Mouse (Mus musculus) kidney, postnatal 10 days (tissue): Measurements from ENCODE around the gene Lypd3.
"Not testable (repeated sequence)": the region's sequence is repeated elsewhere in the genome, so short reads cannot be mapped to it uniquely, and the experiment has no call there.

ENCODE experiments used
- DNase-seq: peaks from one replicate; pipeline ENCODE4 v3.0.0; 2021; ENCODE audit warnings: mixed read lengths

The Lypd3 gene

DNA sequence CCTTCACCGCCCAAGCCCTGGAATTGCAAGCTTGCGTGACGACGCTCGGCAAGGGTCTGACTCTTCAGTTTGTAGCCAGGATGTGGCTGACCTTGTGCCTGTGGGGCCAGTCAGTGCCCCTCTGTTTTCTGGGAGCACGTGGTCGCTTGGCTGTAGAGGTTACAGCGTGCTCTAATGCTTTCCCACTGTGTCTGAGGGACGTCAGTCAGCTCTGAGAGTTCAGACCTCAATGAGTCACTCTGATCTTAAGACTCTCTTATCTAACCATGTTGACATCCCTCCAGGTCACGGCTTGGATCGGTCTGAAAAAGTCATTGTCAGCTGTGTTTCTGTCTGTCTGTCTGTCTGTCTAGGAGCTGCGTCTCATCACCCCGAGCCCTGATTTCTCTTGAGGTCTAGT is 21.5 kb upstream of the Lypd3 start:
- no peak for DNase-seq

DNA sequence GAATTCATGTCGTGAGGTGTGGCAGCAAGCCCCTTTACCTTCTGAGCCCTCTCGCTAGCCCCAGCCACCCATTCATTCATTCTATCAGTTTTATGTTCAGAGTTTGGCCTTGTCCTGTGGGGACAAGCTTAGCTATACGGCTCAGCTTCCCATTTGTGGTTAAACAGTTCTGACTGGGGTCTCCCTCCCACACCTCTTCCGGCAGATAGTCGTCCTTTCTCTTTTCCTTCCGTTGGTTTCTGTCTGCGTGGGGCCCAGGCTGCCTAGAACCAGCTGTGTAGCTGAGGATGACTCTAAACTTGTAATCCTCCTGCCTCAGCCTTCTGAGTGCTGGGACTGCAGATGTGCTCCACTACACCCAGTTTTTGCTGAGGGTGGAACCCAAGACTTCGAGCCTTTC is 18.6 kb upstream of the Lypd3 start:
- no peak for DNase-seq

DNA sequence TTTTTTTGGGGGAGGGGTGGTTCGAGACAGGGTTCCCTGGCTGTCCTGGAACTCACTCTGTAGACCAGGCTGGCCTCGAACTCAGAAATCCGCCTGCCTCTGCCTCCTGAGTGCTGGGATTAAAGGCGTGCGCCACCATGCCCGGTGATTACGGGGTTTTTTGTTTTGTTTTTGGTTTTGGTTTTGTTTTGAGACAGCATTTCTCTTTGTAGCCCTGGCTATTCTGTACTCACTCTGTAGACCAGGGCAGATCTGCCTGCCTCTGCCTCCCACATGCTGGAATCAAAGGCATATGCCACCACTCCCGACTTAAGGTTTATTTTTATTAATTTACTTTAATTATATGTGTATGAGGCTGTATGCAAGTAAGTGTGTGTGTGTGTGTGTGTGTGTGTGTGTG is 18.0 kb upstream of the Lypd3 start:
- not testable (repeated sequence) for DNase-seq

DNA sequence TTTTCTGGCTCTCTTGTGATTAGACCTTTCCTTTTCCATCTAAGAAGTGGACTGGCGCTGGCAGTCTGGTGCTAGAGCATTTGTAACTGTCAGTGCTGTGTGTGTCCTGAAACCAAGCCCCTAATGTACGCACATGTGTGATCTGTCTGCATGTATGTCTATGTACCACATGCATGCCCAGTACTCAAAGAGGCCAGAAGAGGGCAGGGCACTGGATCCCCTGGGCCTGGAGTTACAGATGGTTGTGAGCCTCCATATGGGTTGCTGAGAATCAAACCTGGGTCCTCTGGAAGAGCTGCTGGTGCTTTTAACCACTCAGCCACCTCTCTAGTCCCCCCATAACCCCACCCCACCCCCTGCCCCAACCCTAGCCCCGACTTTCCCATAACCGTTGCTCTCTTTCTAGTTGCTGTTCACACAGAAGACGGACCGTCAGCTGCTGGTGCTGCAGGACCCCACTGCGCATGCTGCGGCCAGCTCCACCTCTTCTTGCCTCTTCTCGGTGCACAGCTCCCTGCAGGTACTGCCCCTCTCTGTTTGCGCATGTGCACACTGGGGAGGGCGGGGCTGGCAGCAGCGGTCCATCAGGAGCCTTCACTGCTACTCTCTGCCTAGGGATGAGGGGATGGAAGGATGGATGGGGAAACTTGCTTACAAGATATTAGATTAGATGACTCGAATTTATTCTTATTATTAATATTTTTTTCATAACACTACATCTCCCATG is 16.5 kb upstream of the Lypd3 start:
- no peak for DNase-seq

DNA sequence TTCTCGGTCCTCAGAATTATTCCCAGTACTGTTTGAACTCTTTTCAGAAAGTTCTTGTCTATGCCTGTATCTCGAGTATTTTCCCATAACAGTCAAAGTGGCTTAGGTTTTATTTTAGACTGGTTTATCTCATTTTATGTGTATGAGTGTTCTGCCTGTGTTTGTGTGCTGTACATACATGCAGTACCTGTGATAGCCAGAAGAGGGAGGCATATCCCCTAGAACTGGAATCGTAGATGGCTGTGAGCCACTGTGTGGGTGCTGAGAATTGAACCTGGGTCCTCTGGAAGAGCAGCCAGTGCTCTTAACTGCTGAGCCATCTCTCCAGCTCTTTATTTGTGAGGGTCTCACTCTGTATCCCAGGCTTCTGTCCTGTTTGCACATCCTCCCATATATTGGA is 15.2 kb upstream of the Lypd3 start:
- no peak for DNase-seq

DNA sequence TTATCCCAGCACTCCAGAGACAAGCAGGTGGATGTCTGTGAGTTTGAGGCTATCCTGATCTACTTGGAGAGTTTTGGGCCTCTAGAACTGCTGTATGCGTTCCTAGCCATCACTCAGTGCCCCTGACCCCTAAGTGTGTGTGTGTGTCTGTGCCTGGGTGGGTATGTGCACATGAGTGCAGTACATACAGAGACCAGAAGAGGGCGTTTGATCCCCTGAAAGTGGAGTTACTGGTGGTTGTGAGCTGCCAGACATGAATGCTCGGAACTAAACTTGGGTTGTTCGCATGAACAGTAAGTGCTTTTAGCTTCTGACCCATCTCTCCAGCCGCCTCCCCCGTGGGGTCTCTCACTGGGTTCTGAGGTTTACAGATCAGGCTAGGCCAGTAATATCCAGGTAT is 13.4 kb upstream of the Lypd3 start:
- DNase-seq = no peak

DNA sequence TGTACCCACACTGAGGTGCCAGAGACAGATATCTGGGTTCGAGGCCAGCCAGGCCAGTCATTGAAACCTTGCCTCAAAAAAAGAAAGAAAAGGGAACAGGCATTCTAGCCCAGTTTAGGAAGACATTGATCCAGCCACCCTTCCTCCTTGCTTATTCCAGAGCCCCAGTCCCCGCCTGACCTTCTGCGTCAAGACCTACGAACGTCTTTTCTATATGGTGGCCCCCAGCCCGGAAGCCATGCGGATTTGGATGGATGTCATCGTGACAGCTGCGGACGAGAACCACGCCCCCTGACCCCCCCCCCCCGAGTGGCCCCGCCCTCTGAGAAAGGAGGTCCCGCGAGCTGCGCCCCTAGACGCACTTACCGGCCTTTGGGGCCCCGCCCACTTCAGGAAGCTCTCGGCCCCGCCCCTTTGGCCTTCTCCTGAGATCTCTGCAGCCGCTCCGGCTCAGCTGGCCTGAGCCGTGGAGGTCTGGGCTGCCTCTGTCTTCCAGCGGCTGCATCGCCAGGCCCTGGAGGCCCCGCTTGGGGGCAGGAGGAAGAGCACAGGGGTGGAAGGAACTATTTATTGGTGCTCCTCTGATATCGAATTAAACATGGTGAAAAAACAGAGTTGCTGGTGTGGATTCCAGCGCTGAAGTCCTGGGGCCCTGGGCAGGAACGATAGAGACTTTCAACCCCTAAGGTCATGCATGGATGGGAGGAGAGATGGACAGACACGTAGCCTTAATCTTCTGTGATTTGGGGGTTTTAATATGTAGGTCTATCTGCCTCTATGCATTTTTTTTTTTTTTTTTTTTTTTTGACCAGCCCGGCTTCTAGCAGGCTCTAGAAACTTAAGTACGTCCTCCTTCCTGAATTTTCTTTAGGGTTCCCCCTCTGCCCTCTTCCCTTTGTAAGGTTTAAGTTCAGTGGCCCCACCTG is 7.4 kb upstream of the Lypd3 start:
- DNase-seq = peak; percentile 92

DNA sequence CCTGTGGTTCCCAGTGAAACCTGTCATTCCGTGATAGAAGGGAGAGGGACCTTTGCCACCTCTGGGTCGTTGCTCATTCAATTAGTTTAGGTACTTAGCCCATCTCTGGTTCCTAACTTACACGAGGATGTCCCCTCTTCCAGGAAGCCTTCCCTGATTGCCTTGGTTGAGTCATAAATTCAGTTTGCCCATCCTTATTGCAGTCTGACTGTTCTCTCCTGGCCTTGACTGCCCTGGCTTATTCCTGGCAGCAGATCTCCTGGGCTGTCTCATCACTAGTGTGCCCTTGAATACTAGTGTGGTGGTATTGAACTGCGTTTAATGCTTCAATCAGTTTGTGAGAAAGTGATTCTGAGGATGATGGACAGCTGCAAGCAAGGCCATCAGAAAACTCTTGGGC is 6.7 kb upstream of the Lypd3 start:
- DNase-seq = no peak

DNA sequence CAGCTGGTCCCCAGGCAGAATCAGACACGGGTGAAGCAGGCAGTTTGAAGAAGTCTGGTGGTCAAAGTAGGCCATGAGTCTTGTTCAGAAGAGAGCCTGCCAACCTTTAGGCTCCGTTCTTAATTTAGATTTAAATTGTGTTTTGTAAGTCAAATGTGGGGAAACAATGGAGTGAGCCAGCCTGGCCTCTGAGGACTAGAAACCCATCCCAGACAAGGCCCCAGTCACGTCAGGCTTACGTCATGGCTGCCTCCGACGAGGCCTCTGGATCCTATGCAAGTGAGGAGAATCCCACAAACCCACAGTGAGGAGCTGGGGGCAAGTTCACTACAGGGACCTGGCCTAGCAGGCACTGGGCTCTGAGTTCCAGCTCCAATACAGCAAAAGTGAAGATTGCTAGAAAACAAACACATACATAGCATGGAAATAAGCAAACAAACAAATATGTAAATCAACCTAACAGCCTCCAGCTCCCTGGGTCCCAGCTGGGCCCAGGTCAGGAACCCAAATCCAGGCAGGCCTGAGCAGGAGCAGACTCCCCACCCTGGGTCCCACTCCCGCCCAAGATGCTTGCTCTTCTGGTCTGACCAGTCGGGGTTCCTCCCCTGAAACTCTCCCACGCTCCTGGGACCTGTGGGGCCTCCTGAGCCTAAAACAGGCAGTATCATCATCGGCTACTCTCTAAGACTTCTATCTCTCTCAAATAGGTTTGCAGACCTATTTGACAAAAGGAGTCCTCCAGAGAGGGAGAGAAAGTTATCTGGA is 6.1 kb upstream of the Lypd3 start:
- no peak for DNase-seq

DNA sequence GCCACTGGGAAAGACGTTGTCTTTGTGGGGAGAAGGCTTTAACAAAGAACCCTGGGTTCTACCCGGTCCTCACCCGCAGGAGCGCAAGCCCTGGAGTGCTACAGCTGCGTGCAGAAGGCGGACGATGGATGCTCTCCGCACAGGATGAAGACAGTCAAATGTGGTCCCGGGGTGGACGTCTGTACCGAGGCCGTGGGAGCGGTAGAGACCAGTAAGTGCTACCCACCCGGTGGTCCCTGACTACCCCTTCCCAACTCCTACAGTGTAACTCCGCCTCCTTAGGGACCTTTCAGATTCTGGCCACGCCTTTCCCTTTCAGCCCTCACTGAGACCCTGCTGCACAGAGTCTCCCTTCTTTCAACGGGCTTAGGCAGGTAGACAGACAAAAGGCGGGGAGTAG is 696 bp downstream of the Lypd3 start:
- no peak for DNase-seq

DNA sequence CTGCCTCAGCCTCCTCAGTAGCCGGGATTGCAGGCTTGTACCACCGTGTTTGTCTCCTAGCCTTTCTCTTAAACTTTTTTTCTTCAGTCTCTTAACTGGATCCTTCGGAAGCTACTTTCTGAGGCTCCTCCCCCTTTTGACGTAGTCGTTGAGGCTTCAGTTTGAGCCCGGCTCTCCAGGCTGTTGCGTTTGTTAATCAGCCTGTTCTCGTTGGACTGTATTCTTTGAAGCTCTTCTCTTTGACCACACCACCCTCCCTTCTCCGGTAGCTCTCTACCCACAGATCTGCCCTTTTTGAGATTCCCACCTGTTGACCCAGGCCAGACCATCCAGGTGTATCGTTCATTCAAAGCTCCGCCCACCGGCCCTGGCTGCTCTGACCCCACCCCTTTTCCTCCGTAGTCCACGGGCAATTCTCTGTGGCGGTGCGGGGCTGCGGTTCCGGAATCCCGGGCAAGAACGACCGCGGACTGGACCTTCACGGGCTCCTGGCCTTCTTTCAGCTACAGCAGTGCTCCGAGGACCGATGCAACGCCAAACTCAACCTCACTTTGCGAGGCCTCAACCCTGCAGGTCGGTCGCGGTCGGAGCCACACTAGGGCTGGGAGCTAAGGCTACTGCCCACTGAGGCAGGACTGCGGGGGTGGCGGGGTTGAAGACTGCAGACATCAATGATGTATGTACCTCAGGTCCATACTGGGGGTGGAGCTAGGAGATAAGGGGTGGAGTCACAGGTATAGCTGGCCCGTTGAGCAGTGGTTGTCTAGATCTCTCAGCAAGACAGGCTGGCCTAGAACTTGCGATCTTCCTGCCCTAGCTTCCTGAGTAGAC is 1.9 kb downstream of the Lypd3 start:
- DNase-seq = peak; percentile 39

DNA sequence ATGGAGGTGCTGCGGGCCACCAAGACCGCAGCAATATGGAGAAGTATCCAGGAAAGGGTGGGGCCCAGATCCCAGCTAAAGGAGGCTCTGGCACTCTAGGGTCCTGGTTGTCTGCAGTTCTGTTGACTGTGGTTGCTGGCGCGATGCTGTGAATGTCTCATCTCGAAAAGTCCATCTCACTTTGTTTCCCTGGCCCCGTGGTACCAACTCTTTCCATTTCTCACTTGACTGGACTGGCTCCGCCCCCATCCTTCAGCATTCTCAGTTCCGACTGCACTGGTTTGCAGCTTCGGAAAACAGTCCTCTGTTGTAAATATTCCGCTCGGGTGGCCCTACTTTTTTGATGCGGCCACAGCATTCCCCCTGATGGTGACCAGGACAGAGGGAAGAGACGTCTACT is 4.1 kb downstream of the Lypd3 start:
- DNase-seq = no peak

DNA sequence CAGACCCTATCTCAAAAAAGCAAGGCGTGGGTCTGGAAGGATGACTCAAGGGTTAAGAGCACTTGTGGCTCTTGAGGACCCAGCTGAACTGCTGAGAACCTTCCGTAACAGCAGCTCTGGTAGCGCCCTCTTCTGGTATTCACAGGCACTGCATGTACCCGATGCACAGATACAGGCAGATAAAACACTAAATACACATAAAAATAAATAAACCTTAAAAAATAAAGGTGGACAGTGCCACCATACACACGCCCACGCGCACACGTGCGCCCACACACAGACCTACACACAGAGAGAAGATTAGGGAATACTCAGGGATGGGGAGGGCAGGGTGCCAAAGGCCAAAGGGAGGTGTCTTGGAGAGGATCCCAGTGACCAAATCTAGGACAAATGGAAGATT is 6.1 kb downstream of the Lypd3 start:
- peak; percentile 78 for DNase-seq

DNA sequence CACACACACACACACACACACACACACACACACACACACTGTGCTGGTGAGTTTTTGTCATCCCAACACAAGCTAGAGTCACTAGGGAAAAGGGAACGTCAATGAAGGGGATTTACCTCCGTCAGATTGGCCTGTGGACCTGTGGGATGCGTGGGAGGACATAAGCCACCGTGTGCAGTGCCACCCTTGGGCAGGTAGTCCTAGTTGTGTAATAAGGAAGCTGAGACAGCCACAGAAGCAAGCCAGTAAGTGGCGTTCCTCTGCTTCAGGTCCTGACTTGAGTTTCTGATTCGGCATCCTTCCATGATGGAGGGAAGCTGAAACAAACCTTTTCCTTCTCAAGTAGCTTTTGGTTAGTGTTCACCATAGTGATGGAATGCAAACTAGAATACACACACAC is 8.1 kb downstream of the Lypd3 start:
- DNase-seq = no peak

DNA sequence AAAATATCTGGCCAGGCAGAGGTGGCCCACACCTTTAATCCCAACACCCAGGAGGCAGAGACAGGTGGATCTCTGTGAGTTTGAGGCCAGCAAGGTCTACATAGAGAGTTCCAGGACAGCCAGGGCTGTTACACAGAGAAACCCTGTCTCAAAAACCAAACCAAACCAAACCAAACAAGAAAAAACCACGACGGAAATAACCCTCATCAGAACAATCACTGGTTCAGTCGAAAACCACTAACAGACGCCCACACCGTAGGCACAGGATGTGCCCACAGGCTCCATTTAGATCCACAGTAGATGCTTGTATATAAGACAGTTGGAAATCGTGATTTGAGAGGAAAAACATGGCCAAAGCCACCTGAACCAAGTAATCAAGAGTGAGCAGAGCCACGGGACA is 8.6 kb downstream of the Lypd3 start:
- DNase-seq = no peak

DNA sequence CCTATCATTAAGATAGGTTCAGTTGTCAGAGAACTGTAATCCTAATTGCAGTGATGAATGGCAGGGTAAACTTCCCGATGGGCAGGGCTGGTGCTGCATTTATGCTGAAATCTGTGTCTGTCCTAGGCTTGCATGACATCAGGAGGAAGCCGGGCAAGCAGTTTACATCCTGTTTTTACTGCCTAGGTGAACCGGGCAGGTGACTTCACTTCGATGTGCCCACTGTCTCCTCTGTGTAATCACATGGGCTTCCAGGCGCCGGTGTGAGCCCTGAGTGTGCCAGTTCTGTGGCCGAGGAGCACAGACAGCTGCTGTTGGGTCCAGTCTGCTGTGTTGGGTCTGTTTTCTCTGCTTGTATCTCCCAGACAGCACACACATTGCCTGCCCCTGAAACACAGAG is 10.1 kb downstream of the Lypd3 start:
- no peak for DNase-seq

DNA sequence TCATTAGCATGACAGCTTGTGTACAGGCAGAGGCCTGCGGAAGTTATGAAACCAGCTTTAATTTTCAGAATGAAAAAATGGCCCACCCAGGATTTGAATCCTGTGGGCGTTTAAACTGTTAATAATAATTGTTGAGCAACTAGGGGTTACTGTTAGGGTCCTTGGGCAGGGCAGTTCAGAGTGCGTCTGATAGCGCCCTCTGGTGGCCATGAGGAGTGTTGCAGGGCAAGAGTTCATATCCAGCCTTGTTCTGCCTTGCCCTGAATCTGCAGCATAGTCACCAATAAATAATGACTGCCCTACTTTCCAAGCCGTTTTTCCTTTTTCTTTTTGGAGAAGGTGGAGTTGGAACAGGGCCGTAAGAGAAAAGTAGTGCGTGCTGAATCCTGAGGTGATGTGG is 17.3 kb downstream of the Lypd3 start:
- peak; percentile 79 for DNase-seq

DNA sequence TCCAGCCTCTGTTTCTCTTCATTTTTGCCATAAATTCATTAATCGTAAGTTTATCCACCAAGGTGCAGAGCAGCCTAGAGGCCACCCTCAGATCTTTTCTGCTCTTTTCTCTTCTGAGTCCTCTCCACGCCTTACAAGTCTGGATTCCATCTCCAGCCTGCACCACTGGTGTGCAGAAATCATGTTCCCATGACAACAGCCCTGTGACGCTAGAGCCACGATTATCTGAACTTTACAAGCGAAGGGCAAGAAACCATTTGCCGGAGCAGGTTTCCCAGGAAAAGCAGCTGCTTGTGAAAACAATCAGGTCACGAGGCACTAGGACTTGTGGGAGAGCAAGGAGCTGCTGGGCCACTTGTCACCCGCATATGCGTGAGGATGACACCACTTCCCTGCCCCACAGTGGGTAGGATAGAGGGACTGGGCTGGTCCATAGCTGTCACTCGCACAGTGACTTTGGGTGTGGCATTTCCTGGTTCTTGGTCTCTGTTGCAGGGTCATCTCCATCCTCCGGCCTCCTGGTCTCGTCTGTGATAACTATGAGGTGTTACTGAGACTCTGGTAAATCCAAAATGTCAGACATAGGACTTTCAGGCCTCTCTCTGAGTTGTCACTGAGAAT is 23.5 kb downstream of the Lypd3 start:
- DNase-seq = no peak

DNA sequence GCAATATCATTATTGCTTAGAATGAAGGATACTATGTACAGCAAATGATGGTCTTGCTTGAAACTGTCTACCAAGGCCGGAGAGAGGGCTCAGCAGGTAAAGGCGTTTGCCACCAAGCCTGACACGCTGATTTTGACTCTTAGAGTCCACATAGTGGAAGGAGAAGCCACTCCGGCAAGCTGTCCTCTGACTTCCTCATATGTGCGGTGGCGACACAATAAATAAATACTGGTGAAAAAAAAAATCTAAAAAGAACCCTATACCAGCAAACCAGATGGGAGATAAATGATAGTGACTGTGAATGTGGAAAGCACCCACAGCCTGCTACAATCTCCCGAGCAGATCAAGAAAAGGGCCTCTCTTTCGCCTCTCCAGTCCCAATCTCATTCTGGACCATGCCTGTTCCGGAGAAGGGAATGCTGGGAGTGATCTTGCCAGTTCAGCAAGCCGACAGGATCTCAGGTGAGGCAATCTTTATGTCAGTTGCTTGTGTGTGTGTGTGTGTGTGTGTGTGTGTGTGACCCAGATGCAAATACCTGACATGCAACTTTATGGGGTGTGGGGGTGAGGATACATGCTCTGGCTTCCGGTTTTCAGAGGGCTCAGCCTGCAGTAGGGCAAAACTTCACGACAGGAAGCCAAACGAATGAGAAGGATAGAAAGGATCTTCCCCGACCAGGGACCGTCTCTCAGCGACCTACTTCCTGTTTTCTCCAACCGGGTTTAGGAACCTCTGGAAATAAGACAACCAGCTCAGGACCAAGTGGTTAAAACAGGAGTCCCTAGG is 25.0 kb downstream of the Lypd3 start:
- DNase-seq = no peak

DNA sequence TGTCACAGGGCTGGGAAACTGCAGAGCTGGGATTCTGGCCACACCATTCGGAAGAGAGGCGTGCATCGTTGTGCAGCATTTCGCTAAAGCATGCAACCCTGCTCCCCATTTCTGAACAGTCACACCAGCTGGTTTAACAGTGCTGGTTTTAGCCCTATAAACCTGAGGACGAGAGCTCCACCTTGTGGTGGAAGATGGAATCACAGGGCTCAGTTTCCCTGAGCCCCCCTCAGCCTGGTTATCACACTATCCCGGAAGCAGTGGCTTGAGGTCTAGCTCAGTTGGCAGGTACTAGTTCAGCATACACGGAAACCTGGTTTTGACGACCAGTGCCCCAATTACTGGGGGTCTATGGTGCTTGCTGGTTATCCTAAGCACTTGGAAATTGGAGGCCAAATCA is 26.2 kb downstream of the Lypd3 start:
- peak; percentile 81 for DNase-seq

DNA sequence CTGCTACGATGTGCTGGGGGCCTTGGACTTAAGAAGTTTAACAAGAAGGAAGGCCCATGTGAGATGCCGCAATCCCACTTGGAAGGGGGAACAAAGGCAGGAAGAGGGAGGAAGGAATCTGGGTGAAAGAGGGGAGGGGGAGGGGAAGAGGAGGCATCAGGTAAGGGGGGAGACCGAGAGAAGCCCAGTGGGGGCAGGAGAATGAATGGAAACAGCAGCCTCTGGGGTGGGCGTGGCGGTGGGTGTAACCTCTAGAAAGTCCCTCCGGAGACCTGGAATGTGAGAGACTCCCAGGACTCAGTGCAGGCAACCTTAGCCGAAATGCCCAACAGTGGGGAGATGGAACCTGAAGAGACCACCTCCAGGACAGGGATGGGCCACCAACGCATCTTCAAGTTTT is 28.0 kb downstream of the Lypd3 start:
- no peak for DNase-seq
